Mouse (Mus musculus) megakaryocyte, embryonic 14.5 days (primary cell): ENCODE results near the gene Nelfcd. TPM values are rescaled to one million over a fixed set of nuclear protein-coding genes. Genes with fewer than 3 reads are reported as not detected.

Source experiments
- H3K27me3 ChIP-seq: replicated peaks from 2 replicates; pipeline ENCODE3; 2012; ENCODE audit warnings: inconsistent platforms
- H3K36me3 ChIP-seq: replicated peaks from 2 replicates; pipeline ENCODE3; 2012; ENCODE audit warnings: low read length, inconsistent platforms, mixed read lengths
- H3K4me1 ChIP-seq: 2 replicates; pipeline ENCODE4 v1.6.1; 2012; ENCODE audit warnings: inconsistent platforms
- H3K4me3 ChIP-seq: replicated peaks from 2 replicates; pipeline ENCODE3; 2012; ENCODE audit warnings: moderate library complexity, mild to moderate bottlenecking, inconsistent platforms
- H3K9me3 ChIP-seq: 2 replicates; pipeline ENCODE4 v1.6.1; 2012; ENCODE audit warnings: inconsistent platforms
- FLI1 ChIP-seq: IDR thresholded peaks from 2 replicates; pipeline ENCODE4 v1.6.1; 2012; ENCODE audit warnings: low read length, inconsistent platforms, mixed read lengths
- GATA1 ChIP-seq: IDR thresholded peaks from 3 replicates; pipeline ENCODE4 v1.6.1; 2012; ENCODE audit warnings: mixed read lengths, low read length, inconsistent platforms, borderline replicate concordance
- polyA plus RNA-seq: library from polyadenylated mRNA; stranded (reverse); fragments of >175 nt; gene quantifications from 2 replicates; pipeline ENCODE4 v1.2.3, GENCODE M21; 2012; ENCODE audit warnings: low replicate concordance; ENCODE audit not compliant: insufficient read depth

Nelfcd gene
- polyA plus RNA-seq, 1 experiment: 36.2 TPM

DNA sequence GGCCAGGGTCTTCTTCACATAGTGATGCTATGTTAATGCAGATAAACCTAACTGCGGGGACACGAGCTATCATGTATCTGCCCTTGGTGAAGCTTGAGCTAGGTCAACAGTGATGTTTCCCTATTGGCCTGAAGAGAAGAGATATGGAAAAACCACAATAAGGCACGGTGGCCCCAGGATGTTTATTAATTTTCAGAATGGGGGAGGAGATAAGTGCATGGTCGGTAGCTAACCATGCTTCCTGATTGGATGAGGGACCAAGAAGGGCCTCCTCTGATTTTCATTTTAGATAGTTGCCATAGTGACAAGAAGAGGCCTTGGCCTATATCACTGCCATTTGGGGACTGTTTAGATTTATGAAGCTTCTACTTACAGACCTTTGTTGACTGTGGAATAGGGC is 54.7 kb downstream of the Nelfcd start:
- H3K4me3 ChIP-seq: no peak overlapping the region
- no peaks in the 10 kb centered on the region for H3K27me3 ChIP-seq
- no peak for TF ChIP-seq GATA1
- no peak for TF ChIP-seq FLI1
- peaks cover 62% of the 10 kb centered on the region for H3K36me3 ChIP-seq
- no peaks in the 10 kb centered on the region for H3K9me3 ChIP-seq
- peaks cover 72% of the 10 kb centered on the region for H3K4me1 ChIP-seq

DNA sequence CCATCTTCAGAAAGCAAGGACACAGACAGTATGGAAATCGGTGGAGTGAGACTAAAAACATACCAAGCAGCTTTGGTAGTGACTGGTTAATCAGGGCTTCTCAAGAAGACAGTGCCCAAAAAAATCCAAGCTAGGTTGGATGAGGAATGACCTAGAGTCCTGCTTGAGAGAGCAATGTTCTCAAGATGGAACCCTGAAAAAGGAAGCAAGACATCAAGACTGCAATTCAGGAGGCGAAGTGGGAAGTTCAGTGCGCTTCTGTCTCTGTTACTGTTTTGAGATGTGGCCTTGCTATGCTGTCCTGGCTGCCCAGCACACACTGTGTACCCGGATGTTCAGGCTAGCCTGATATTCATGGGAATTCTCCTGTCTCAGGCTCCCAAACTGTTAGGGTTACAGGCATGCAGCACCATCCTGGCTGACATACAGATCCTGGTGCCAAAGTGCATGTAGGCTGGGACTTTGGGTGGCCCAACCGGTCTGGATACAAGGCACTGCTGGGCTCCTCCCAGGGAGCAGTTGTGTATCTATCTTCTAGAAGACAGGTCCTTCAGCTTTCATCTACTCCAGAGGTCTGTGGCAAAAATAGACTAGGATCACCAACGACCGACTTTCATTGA is 55.3 kb downstream of the Nelfcd start:
- H3K9me3 ChIP-seq: no peaks in the 10 kb centered on the region
- H3K36me3 ChIP-seq: peaks cover 56% of the 10 kb centered on the region
- peak overlapping the region; percentile 48 for H3K4me3 ChIP-seq
- TF ChIP-seq GATA1 (no peak), FLI1 (no peak)
- H3K4me1 ChIP-seq: peaks cover 68% of the 10 kb centered on the region
- no peaks in the 10 kb centered on the region for H3K27me3 ChIP-seq

- TF ChIP-seq GATA1: no peak
- no peak for TF ChIP-seq FLI1
- Histone ChIP-seq H3K4me1 (peaks cover 64% of the 10 kb centered on the region), H3K36me3 (peaks cover 41% of the 10 kb centered on the region), H3K4me3 (peak overlapping the region; percentile 95), H3K27me3 (peaks cover 4% of the 10 kb centered on the region), H3K9me3 (no peaks in the 10 kb centered on the region)
These were observed 56.8 kb downstream of the Nelfcd start for GRCm38 (mm10) chr2:174472407-174472806.

- Histone ChIP-seq H3K9me3 (no peaks in the 10 kb centered on the region), H3K36me3 (peaks cover 36% of the 10 kb centered on the region), H3K4me1 (peaks cover 62% of the 10 kb centered on the region), H3K4me3 (peak within 1 kb of the TSS; percentile 95), H3K27me3 (peaks cover 5% of the 10 kb centered on the region)
- TF ChIP-seq FLI1: 0 out of 2 replicates have a peak, but pooled peaks have one; percentile 17
- no peak for TF ChIP-seq GATA1
These were observed 57.4 kb downstream of the Nelfcd start, which contains the start of gene Prelid3b for GRCm38 (mm10) chr2:174472818-174473549. Gene Prelid3b, minus strand, starts transcription at chr2:174473081.

- no peaks in the 10 kb centered on the region for H3K9me3 ChIP-seq
- peaks cover 6% of the 10 kb centered on the region for H3K27me3 ChIP-seq
- peak overlapping the region; percentile 95 for H3K4me3 ChIP-seq
- peaks cover 31% of the 10 kb centered on the region for H3K36me3 ChIP-seq
- TF ChIP-seq GATA1 (no peak), FLI1 (no peak)
- H3K4me1 ChIP-seq: peaks cover 56% of the 10 kb centered on the region
These were observed 57.9 kb downstream of the Nelfcd start for GRCm38 (mm10) chr2:174473550-174473927.

Other genes with a start within 250 kb of the Nelfcd start
- gene Gnas, start 131.5 kb upstream of the Nelfcd start, polyA plus RNA-seq: 1,157 and 1,276 TPM in 2 replicates
- 0.57 TPM in 1 of 2 replicates, not detected in the other for gene Gm20721, start 69.1 kb upstream of the Nelfcd start, polyA plus RNA-seq
- 145 and 269 TPM in 2 replicates for gene Ctsz, start 23.2 kb downstream of the Nelfcd start, polyA plus RNA-seq
- 11.2 and 32.6 TPM in 2 replicates for gene Tubb1, start 34.9 kb downstream of the Nelfcd start, polyA plus RNA-seq
- 161 and 328 TPM in 2 replicates for gene Atp5e, start 48.3 kb downstream of the Nelfcd start, polyA plus RNA-seq
- gene Prelid3b, start 57.3 kb downstream of the Nelfcd start, polyA plus RNA-seq: 4.1 and 30.0 TPM in 2 replicates
- 0.08 TPM in 1 of 2 replicates, not detected in the other for gene Zfp831, start 227.7 kb downstream of the Nelfcd start, polyA plus RNA-seq